Mouse (Mus musculus) neural tube, embryonic 11.5 days (tissue): Measurements from ENCODE around the gene Cpn1. TPM values are rescaled to one million over a fixed set of nuclear protein-coding genes. Genes with fewer than 3 reads are reported as not detected.

Experiments used
- ATAC-seq: fragments of 200-750 bp; cut with Nextera tagmentation; 2 replicates; pipeline ENCODE4 v1.8.0; 2017; ENCODE audit warnings: moderate number of reproducible peaks, mild to moderate bottlenecking, moderate TSS enrichment, moderate library complexity; ENCODE audit not compliant: insufficient read depth, low FRiP score, low TSS enrichment
- DNase-seq: peaks from one replicate; pipeline ENCODE4 v3.0.0-alpha.2; 2015; ENCODE audit warnings: low spot score
- H3K27ac ChIP-seq: fragments of 300-500 bp; sonication (generic); 2 replicates; pipeline ENCODE4 v1.5.1; 2014; ENCODE audit warnings: low read depth, mild to moderate bottlenecking, low read length
- H3K27me3 ChIP-seq: fragments of 300-500 bp; sonication (generic); 2 replicates; pipeline ENCODE4 v1.6.1; 2014; ENCODE audit warnings: mild to moderate bottlenecking, low read length, mixed read lengths; ENCODE audit not compliant: control insufficient read depth, insufficient read depth
- H3K36me3 ChIP-seq: fragments of 300-500 bp; sonication (generic); 2 replicates; pipeline ENCODE4 v1.6.1; 2014; ENCODE audit warnings: mild to moderate bottlenecking, low read length, moderate library complexity, mixed read lengths; ENCODE audit not compliant: control insufficient read depth, insufficient read depth
- H3K4me1 ChIP-seq: fragments of 300-500 bp; sonication (generic); 2 replicates; pipeline ENCODE4 v1.6.1; 2014; ENCODE audit warnings: low read length, mixed read lengths; ENCODE audit not compliant: control insufficient read depth, insufficient read depth
- H3K4me2 ChIP-seq: fragments of 300-500 bp; sonication (generic); 2 replicates; pipeline ENCODE4 v1.6.1; 2014; ENCODE audit warnings: low read depth, mild to moderate bottlenecking, moderate library complexity
- H3K4me3 ChIP-seq: fragments of 300-500 bp; sonication (generic); 2 replicates; pipeline ENCODE4 v1.5.1; 2014; ENCODE audit warnings: low read depth, low read length
- H3K9ac ChIP-seq: fragments of 300-500 bp; sonication (generic); 2 replicates; pipeline ENCODE4 v1.6.1; 2014; ENCODE audit warnings: mild to moderate bottlenecking, low read length
- H3K9me3 ChIP-seq: fragments of 300-500 bp; sonication (generic); 2 replicates; pipeline ENCODE4 v1.6.1; 2016; ENCODE audit warnings: low read length; ENCODE audit not compliant: control insufficient read depth
- WGBS: fragments of 180-500 bp; shearing (Covaris S2); extraction: QIAGEN DNeasy Blood & Tissue Kit; methylation state at CpG from one replicate; pipeline ENCODE4 v1.1.7; 2014; 5-methylcytosine and 5-hydroxymethylcytosine counted together
- polyA plus RNA-seq: library from polyadenylated mRNA; unstranded; fragments of >200 nt; fragmentation: Nextera tagmentation; extraction: Ambion mirVana; gene quantifications from 2 replicates; pipeline ENCODE4 v1.2.1, GENCODE M21; 2014

The Cpn1 gene
- polyA plus RNA-seq, 1 experiment from 2014 or later = 0.12 TPM

- Histone ChIP-seq H3K36me3 (no peaks in the 10 kb centered on the region), H3K27ac (no peak overlapping the region), H3K4me1 (no peaks in the 10 kb centered on the region), H3K9me3 (no peaks in the 10 kb centered on the region), H3K27me3 (no peaks in the 10 kb centered on the region), H3K4me3 (no peak overlapping the region), H3K9ac (no peak overlapping the region), H3K4me2 (no peak overlapping the region)
- DNase-seq (no peak), ATAC-seq (no peak)
- WGBS = 94% methylated on average over 6 of the region's 6 CpGs
Observed at GRCm38 (mm10) chr19:43974221-43974620, 12.1 kb downstream of the Cpn1 start.

- H3K27me3 ChIP-seq = no peaks in the 10 kb centered on the region
- no peaks in the 10 kb centered on the region for H3K4me1 ChIP-seq
- H3K36me3 ChIP-seq = no peaks in the 10 kb centered on the region
- DNase-seq (no peak), ATAC-seq (no peak)
- WGBS = 88% methylated on average over 9 of the region's 9 CpGs
- H3K4me3 ChIP-seq = no peak overlapping the region
- H3K9ac ChIP-seq = no peak overlapping the region
- no peak overlapping the region for H3K27ac ChIP-seq
- H3K4me2 ChIP-seq = no peak overlapping the region
- H3K9me3 ChIP-seq = no peaks in the 10 kb centered on the region
Observed at GRCm38 (mm10) chr19:43973711-43974110, 12.6 kb downstream of the Cpn1 start.

- H3K4me2 ChIP-seq = no peak overlapping the region
- no peaks in the 10 kb centered on the region for H3K4me1 ChIP-seq
- H3K9me3 ChIP-seq = no peaks in the 10 kb centered on the region
- DNase-seq (no peak), ATAC-seq (no peak)
- H3K27me3 ChIP-seq = no peaks in the 10 kb centered on the region
- no peak overlapping the region for H3K9ac ChIP-seq
- H3K4me3 ChIP-seq = no peak overlapping the region
- H3K27ac ChIP-seq = no peak overlapping the region
- WGBS = 91% methylated on average over 8 of the region's 8 CpGs
- no peaks in the 10 kb centered on the region for H3K36me3 ChIP-seq
Observed at GRCm38 (mm10) chr19:43972129-43972528, 14.2 kb downstream of the Cpn1 start.

- H3K27ac ChIP-seq = no peak overlapping the region
- no peaks in the 10 kb centered on the region for H3K36me3 ChIP-seq
- no peaks in the 10 kb centered on the region for H3K4me1 ChIP-seq
- ATAC-seq (no peak), DNase-seq (no peak)
- H3K9me3 ChIP-seq = no peaks in the 10 kb centered on the region
- no peak overlapping the region for H3K9ac ChIP-seq
- H3K4me3 ChIP-seq = no peak overlapping the region
- no peaks in the 10 kb centered on the region for H3K27me3 ChIP-seq
- H3K4me2 ChIP-seq = no peak overlapping the region
- WGBS = 52% methylated on average over 10 of the region's 11 CpGs
Observed at GRCm38 (mm10) chr19:43968436-43969026, 17.8 kb downstream of the Cpn1 start.

- Histone ChIP-seq H3K4me1 (no peaks in the 10 kb centered on the region), H3K36me3 (no peaks in the 10 kb centered on the region), H3K9me3 (no peaks in the 10 kb centered on the region), H3K27ac (no peak overlapping the region), H3K4me3 (no peak overlapping the region), H3K4me2 (no peak overlapping the region), H3K27me3 (no peaks in the 10 kb centered on the region), H3K9ac (no peak overlapping the region)
- DNase-seq (no peak), ATAC-seq (no peak)
- WGBS = 83% methylated on average over 2 of the region's 2 CpGs
Observed at GRCm38 (mm10) chr19:43966481-43966880, 19.9 kb downstream of the Cpn1 start.

GRCm38 (mm10) chr19:43965496-43966085 is 20.8 kb downstream of the Cpn1 start:
- no peaks in the 10 kb centered on the region for H3K27me3 ChIP-seq
- H3K4me3 ChIP-seq = no peak overlapping the region
- H3K4me2 ChIP-seq = no peak overlapping the region
- 83% methylated on average over 11 of the region's 11 CpGs for WGBS
- no peaks in the 10 kb centered on the region for H3K4me1 ChIP-seq
- H3K36me3 ChIP-seq = no peaks in the 10 kb centered on the region
- ATAC-seq (no peak), DNase-seq (no peak)
- H3K27ac ChIP-seq = no peak overlapping the region
- no peaks in the 10 kb centered on the region for H3K9me3 ChIP-seq
- H3K9ac ChIP-seq = no peak overlapping the region

GRCm38 (mm10) chr19:43962795-43963194 is 23.6 kb downstream of the Cpn1 start:
- DNase-seq = no peak
- Histone ChIP-seq H3K36me3 (no peaks in the 10 kb centered on the region), H3K4me3 (no peak overlapping the region), H3K4me1 (no peaks in the 10 kb centered on the region), H3K9me3 (no peaks in the 10 kb centered on the region), H3K9ac (no peak overlapping the region), H3K27me3 (no peaks in the 10 kb centered on the region), H3K4me2 (no peak overlapping the region), H3K27ac (no peak overlapping the region)
- ATAC-seq = no peak
- WGBS = 70% methylated on average over 9 of the region's 9 CpGs

GRCm38 (mm10) chr19:43961185-43961584 is 25.2 kb downstream of the Cpn1 start:
- Histone ChIP-seq H3K9me3 (no peaks in the 10 kb centered on the region), H3K9ac (no peak overlapping the region), H3K27me3 (no peaks in the 10 kb centered on the region), H3K27ac (no peak overlapping the region), H3K36me3 (no peaks in the 10 kb centered on the region), H3K4me1 (no peaks in the 10 kb centered on the region), H3K4me2 (no peak overlapping the region), H3K4me3 (no peak overlapping the region)
- WGBS = 84% methylated on average over 2 of the region's 2 CpGs
- no peak for DNase-seq
- ATAC-seq = no peak

- Histone ChIP-seq H3K9ac (no peak overlapping the region), H3K36me3 (no peaks in the 10 kb centered on the region), H3K27me3 (no peaks in the 10 kb centered on the region), H3K4me1 (no peaks in the 10 kb centered on the region), H3K9me3 (no peaks in the 10 kb centered on the region), H3K4me3 (no peak overlapping the region), H3K27ac (no peak overlapping the region), H3K4me2 (no peak overlapping the region)
- 91% methylated on average over 11 of the region's 11 CpGs for WGBS
- DNase-seq (no peak), ATAC-seq (no peak)
Observed at GRCm38 (mm10) chr19:43960014-43960413, 26.3 kb downstream of the Cpn1 start.
